Mouse (Mus musculus) thymus, postnatal 25 days (tissue): ENCODE measurements around the gene Olig1.

Source experiments
- DNase-seq: peaks from one replicate; pipeline ENCODE4 v3.0.0; 2022

Gene Olig1

GRCm38 (mm10) chr16:91269468-91270211 lies at the start of gene Olig1:
Olig1 (plus strand) TSS chr16:91269772.
- DNase-seq = peak; percentile 8

- no peak for DNase-seq
These were observed 47.4 kb upstream of the Olig1 start for GRCm38 (mm10) chr16:91222171-91222642.

GRCm38 (mm10) chr16:91222643-91223271 lies 46.8 kb upstream of the Olig1 start:
- no peak for DNase-seq

GRCm38 (mm10) chr16:91223327-91224067 lies 46.1 kb upstream of the Olig1 start:
- no peak for DNase-seq

GRCm38 (mm10) chr16:91224068-91224402 lies 45.5 kb upstream of the Olig1 start:
- DNase-seq = no peak

GRCm38 (mm10) chr16:91224481-91225232 lies 44.9 kb upstream of the Olig1 start:
- DNase-seq = peak; percentile 15

- DNase-seq = peak; percentile 14
These were observed 44.1 kb upstream of the Olig1 start, which contains the start of gene Olig2 for GRCm38 (mm10) chr16:91225233-91226037. Olig2 (plus strand) TSS chr16:91225457.

- no peak for DNase-seq
These were observed 43.3 kb upstream of the Olig1 start for GRCm38 (mm10) chr16:91226038-91226882.

- peak; percentile 21 for DNase-seq
These were observed 42.5 kb upstream of the Olig1 start for GRCm38 (mm10) chr16:91226883-91227759.

- DNase-seq = no peak
These were observed 41.9 kb upstream of the Olig1 start for GRCm38 (mm10) chr16:91227760-91228043.

GRCm38 (mm10) chr16:91228238-91229071 lies 41.1 kb upstream of the Olig1 start:
- DNase-seq = no peak

- DNase-seq = no peak
These were observed 40.6 kb upstream of the Olig1 start for GRCm38 (mm10) chr16:91229072-91229348.

GRCm38 (mm10) chr16:91229643-91230042 lies 39.9 kb upstream of the Olig1 start:
- no peak for DNase-seq

GRCm38 (mm10) chr16:91231781-91232469 lies 37.6 kb upstream of the Olig1 start:
- no peak for DNase-seq

- DNase-seq = no peak
These were observed 36.9 kb upstream of the Olig1 start for GRCm38 (mm10) chr16:91232470-91233240.

GRCm38 (mm10) chr16:91233241-91233944 lies 36.2 kb upstream of the Olig1 start:
- DNase-seq = no peak

- no peak for DNase-seq
These were observed 30.5 kb upstream of the Olig1 start for GRCm38 (mm10) chr16:91239024-91239423.
